Mouse (Mus musculus) hindbrain, embryonic 14.5 days (tissue): ENCODE measurements around the gene Rpn2. TPM values are rescaled to one million over a fixed set of nuclear protein-coding genes. Genes with fewer than 3 reads are reported as not detected.
A peak's percentile ranks its signal among the peaks of the same experiment; 100 is the strongest.

ENCODE experiments used
- ATAC-seq: fragments of 200-750 bp; cut with Nextera tagmentation; 2 replicates; pipeline ENCODE4 v1.8.0; 2017; ENCODE audit warnings: moderate number of reproducible peaks, mild to moderate bottlenecking, moderate TSS enrichment, moderate library complexity; ENCODE audit not compliant: low FRiP score
- DNase-seq: peaks from one replicate; pipeline ENCODE4 v3.0.0-alpha.2; 2015; ENCODE audit warnings: low spot score
- H3K27ac ChIP-seq: fragments of 300-500 bp; sonication (generic); 2 replicates; pipeline ENCODE4 v1.5.1; 2014; ENCODE audit warnings: mild to moderate bottlenecking, moderate library complexity
- H3K27me3 ChIP-seq: fragments of 300-500 bp; sonication (generic); 2 replicates; pipeline ENCODE4 v1.6.1; 2014; ENCODE audit warnings: mild to moderate bottlenecking, low read length, mixed read lengths; ENCODE audit not compliant: control insufficient read depth, insufficient read depth
- H3K36me3 ChIP-seq: fragments of 300-500 bp; sonication (generic); replicated peaks from 2 replicates; pipeline ENCODE4 v1.6.1; 2014; ENCODE audit not compliant: control insufficient read depth, insufficient read depth
- H3K4me1 ChIP-seq: fragments of 300-500 bp; sonication (generic); replicated peaks from 2 replicates; pipeline ENCODE4 v1.6.1; 2014; ENCODE audit warnings: antibody characterized with exemption, low read length, mixed read lengths; ENCODE audit not compliant: control insufficient read depth, insufficient read depth
- H3K4me2 ChIP-seq: fragments of 300-500 bp; sonication (generic); replicated peaks from 2 replicates; pipeline ENCODE4 v1.6.1; 2014; ENCODE audit warnings: mild to moderate bottlenecking, moderate library complexity
- H3K4me3 ChIP-seq: fragments of 300-500 bp; sonication (generic); replicated peaks from 2 replicates; pipeline ENCODE4 v1.5.1; 2014; ENCODE audit warnings: mild to moderate bottlenecking, low read length
- H3K9ac ChIP-seq: fragments of 300-500 bp; sonication (generic); 2 replicates; pipeline ENCODE4 v1.6.1; 2014
- H3K9me3 ChIP-seq: fragments of 300-500 bp; sonication (generic); 2 replicates; pipeline ENCODE4 v1.6.1; 2016; ENCODE audit warnings: low read length; ENCODE audit not compliant: control insufficient read depth
- WGBS: fragments of 180-500 bp; shearing (Covaris S2); extraction: QIAGEN DNeasy Blood & Tissue Kit; methylation state at CpG from one replicate; pipeline ENCODE4 v1.1.7; 2014; 5-methylcytosine and 5-hydroxymethylcytosine counted together
- polyA plus RNA-seq: library from polyadenylated mRNA; unstranded; fragments of >200 nt; fragmentation: Nextera tagmentation; extraction: Ambion mirVana; gene quantifications from 2 replicates; pipeline ENCODE4 v1.2.1, GENCODE M21; 2014

The Rpn2 gene
- 210 and 221 TPM in 2 replicates for polyA plus RNA-seq

GRCm38 (mm10) chr2:157278717-157279415 lies at the start of gene Rpn2:
Gene Rpn2, plus strand, starts transcription at chr2:157279017.
- DNase-seq (peak; percentile 93), ATAC-seq (peak; percentile 100)
- H3K9me3 ChIP-seq = no peaks in the 10 kb centered on the region
- H3K9ac ChIP-seq = peak within 1 kb of the TSS; percentile 93
- no peaks in the 10 kb centered on the region for H3K27me3 ChIP-seq
- H3K4me2 ChIP-seq = peak within 1 kb of the TSS; percentile 86
- peak within 1 kb of the TSS; percentile 93 for H3K27ac ChIP-seq
- peaks cover 7% of the 10 kb centered on the region; the same call in 1 of the 2 replicates for H3K36me3 ChIP-seq
- H3K4me3 ChIP-seq = peak within 1 kb of the TSS; percentile 90
- WGBS = under 1% methylated on average over 63 of the region's 64 CpGs
- peaks cover 15% of the 10 kb centered on the region for H3K4me1 ChIP-seq

- Histone ChIP-seq H3K27ac (no peak overlapping the region), H3K9me3 (no peaks in the 10 kb centered on the region), H3K36me3 (no peaks in the 10 kb centered on the region), H3K4me1 (no peaks in the 10 kb centered on the region), H3K4me3 (no peak overlapping the region), H3K9ac (no peak overlapping the region), H3K27me3 (no peaks in the 10 kb centered on the region), H3K4me2 (no peak overlapping the region)
- no peak for ATAC-seq
- 75% methylated on average over 8 of the region's 8 CpGs for WGBS
- no peak for DNase-seq
Observed at GRCm38 (mm10) chr2:157235946-157236345, 42.9 kb upstream of the Rpn2 start.

- 66% methylated on average over 5 of the region's 5 CpGs for WGBS
- H3K4me2 ChIP-seq = no peak overlapping the region
- ATAC-seq (no peak), DNase-seq (no peak)
- no peak overlapping the region for H3K27ac ChIP-seq
- no peaks in the 10 kb centered on the region for H3K9me3 ChIP-seq
- H3K36me3 ChIP-seq = no peaks in the 10 kb centered on the region
- no peak overlapping the region for H3K4me3 ChIP-seq
- no peak overlapping the region for H3K9ac ChIP-seq
- H3K4me1 ChIP-seq = no peaks in the 10 kb centered on the region
- H3K27me3 ChIP-seq = no peaks in the 10 kb centered on the region
Observed at GRCm38 (mm10) chr2:157245001-157245400, 33.8 kb upstream of the Rpn2 start.

- Histone ChIP-seq H3K4me2 (no peak overlapping the region), H3K4me1 (no peaks in the 10 kb centered on the region), H3K9me3 (no peaks in the 10 kb centered on the region), H3K27me3 (no peaks in the 10 kb centered on the region), H3K36me3 (no peaks in the 10 kb centered on the region), H3K4me3 (no peak overlapping the region), H3K27ac (no peak overlapping the region), H3K9ac (no peak overlapping the region)
- DNase-seq (no peak), ATAC-seq (no peak)
- 85% methylated on average over 2 of the region's 2 CpGs for WGBS
Observed at GRCm38 (mm10) chr2:157245603-157246002, 33.2 kb upstream of the Rpn2 start.

GRCm38 (mm10) chr2:157248111-157248510 lies 30.7 kb upstream of the Rpn2 start:
- Histone ChIP-seq H3K4me2 (no peak overlapping the region), H3K27ac (no peak overlapping the region), H3K27me3 (no peaks in the 10 kb centered on the region), H3K36me3 (no peaks in the 10 kb centered on the region), H3K9me3 (no peaks in the 10 kb centered on the region), H3K9ac (no peak overlapping the region), H3K4me3 (no peak overlapping the region), H3K4me1 (no peaks in the 10 kb centered on the region)
- ATAC-seq (no peak), DNase-seq (no peak)

GRCm38 (mm10) chr2:157259720-157260119 lies 19.1 kb upstream of the Rpn2 start:
- no peak overlapping the region for H3K4me2 ChIP-seq
- DNase-seq (peak; percentile 69), ATAC-seq (no peak)
- no peaks in the 10 kb centered on the region for H3K27me3 ChIP-seq
- no peak overlapping the region for H3K27ac ChIP-seq
- H3K36me3 ChIP-seq = no peaks in the 10 kb centered on the region
- no peaks in the 10 kb centered on the region for H3K4me1 ChIP-seq
- no peak overlapping the region for H3K9ac ChIP-seq
- WGBS = 5% methylated on average over 5 of the region's 5 CpGs
- H3K4me3 ChIP-seq = no peak overlapping the region
- no peaks in the 10 kb centered on the region for H3K9me3 ChIP-seq

- no peaks in the 10 kb centered on the region for H3K27me3 ChIP-seq
- H3K4me3 ChIP-seq = no peak overlapping the region
- DNase-seq (no peak), ATAC-seq (no peak)
- H3K4me1 ChIP-seq = no peaks in the 10 kb centered on the region
- WGBS = 88% methylated on average over 5 of the region's 5 CpGs
- no peak overlapping the region for H3K9ac ChIP-seq
- H3K9me3 ChIP-seq = no peaks in the 10 kb centered on the region
- H3K27ac ChIP-seq = no peak overlapping the region
- H3K36me3 ChIP-seq = no peaks in the 10 kb centered on the region
- no peak overlapping the region for H3K4me2 ChIP-seq
Observed at GRCm38 (mm10) chr2:157261930-157262329, 16.9 kb upstream of the Rpn2 start.

GRCm38 (mm10) chr2:157262506-157262905 lies 16.3 kb upstream of the Rpn2 start:
- Histone ChIP-seq H3K4me3 (no peak overlapping the region), H3K4me2 (no peak overlapping the region), H3K27me3 (no peaks in the 10 kb centered on the region), H3K9ac (no peak overlapping the region), H3K9me3 (no peaks in the 10 kb centered on the region), H3K27ac (no peak overlapping the region), H3K4me1 (no peaks in the 10 kb centered on the region), H3K36me3 (no peaks in the 10 kb centered on the region)
- 73% methylated on average over 9 of the region's 9 CpGs for WGBS
- DNase-seq (no peak), ATAC-seq (no peak)

- H3K36me3 ChIP-seq = no peaks in the 10 kb centered on the region
- ATAC-seq (no peak), DNase-seq (no peak)
- H3K27ac ChIP-seq = no peak overlapping the region
- no peaks in the 10 kb centered on the region for H3K4me1 ChIP-seq
- H3K27me3 ChIP-seq = no peaks in the 10 kb centered on the region
- 98% methylated on average over 1 of the region's 1 CpGs for WGBS
- H3K4me2 ChIP-seq = no peak overlapping the region
- H3K9me3 ChIP-seq = no peaks in the 10 kb centered on the region
- no peak overlapping the region for H3K4me3 ChIP-seq
- no peak overlapping the region for H3K9ac ChIP-seq
Observed at GRCm38 (mm10) chr2:157263101-157263500, 15.7 kb upstream of the Rpn2 start.

- ATAC-seq = no peak
- 82% methylated on average over 6 of the region's 6 CpGs for WGBS
- no peaks in the 10 kb centered on the region for H3K4me1 ChIP-seq
- no peaks in the 10 kb centered on the region for H3K27me3 ChIP-seq
- H3K27ac ChIP-seq = no peak overlapping the region
- no peak overlapping the region for H3K4me3 ChIP-seq
- H3K4me2 ChIP-seq = no peak overlapping the region
- no peak for DNase-seq
- no peaks in the 10 kb centered on the region for H3K9me3 ChIP-seq
- no peaks in the 10 kb centered on the region for H3K36me3 ChIP-seq
- H3K9ac ChIP-seq = no peak overlapping the region
Observed at GRCm38 (mm10) chr2:157263832-157264231, 15.0 kb upstream of the Rpn2 start.
